Mouse (Mus musculus) ES-Bruce4 (cell line): ENCODE measurements at regions not wholly inside any gene's neighbourhood (a gene's known extent, or its start where the extent isn't known, plus 50 kb on each side); places are given as distances from the start of the nearest gene placed in this dataset.

ENCODE experiments used
- CTCF ChIP-seq: IDR thresholded peaks from one replicate; pipeline ENCODE4 v1.8.1; 2011; ENCODE audit warnings: low read depth, low read length
- EP300 ChIP-seq: IDR thresholded peaks from 2 replicates; pipeline ENCODE4 v1.6.1; 2011; ENCODE audit warnings: low read depth, low read length; ENCODE audit not compliant: insufficient read depth
- POLR2A ChIP-seq: IDR thresholded peaks from one replicate; pipeline ENCODE4 v1.8.1; 2011; ENCODE audit warnings: low read length; ENCODE audit not compliant: insufficient read depth

DNA sequence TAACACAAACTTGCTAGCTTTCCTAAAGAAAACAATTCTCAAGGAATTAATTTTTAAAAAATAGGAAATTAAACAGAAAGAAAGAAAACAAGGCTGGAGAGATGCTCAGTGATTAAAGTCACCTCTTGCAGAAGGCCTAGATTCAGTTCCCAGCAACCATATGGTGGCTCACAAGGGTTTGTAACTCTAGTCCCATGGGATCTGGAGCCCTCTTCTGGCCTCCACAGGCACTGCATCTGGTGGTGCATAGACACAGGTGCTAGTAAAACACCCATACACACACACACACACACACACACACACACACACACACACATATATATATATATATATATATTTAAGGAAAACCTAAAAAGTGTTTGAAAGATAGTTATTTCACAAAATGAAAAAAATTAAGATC lies 123.3 kb downstream of the Polr2m start:
- TF ChIP-seq CTCF (peak; percentile 44), POLR2A (no peak), EP300 (no peak)
